Mouse (Mus musculus) leukemia stem cell, adult 10-12 weeks (primary cell): Measurements from ENCODE around the gene Tmem138. TPM values are rescaled to one million over a fixed set of nuclear protein-coding genes. Genes with fewer than 3 reads are reported as not detected.

Source experiments
- polyA plus RNA-seq: library from polyadenylated mRNA; stranded (reverse); fragments of >175 nt; gene quantifications from 2 replicates; pipeline ENCODE4 v1.2.3, GENCODE M21; 2012; ENCODE audit warnings: low replicate concordance

The Tmem138 gene
- polyA plus RNA-seq = 3.3 and 5.8 TPM in 2 replicates

DNA sequence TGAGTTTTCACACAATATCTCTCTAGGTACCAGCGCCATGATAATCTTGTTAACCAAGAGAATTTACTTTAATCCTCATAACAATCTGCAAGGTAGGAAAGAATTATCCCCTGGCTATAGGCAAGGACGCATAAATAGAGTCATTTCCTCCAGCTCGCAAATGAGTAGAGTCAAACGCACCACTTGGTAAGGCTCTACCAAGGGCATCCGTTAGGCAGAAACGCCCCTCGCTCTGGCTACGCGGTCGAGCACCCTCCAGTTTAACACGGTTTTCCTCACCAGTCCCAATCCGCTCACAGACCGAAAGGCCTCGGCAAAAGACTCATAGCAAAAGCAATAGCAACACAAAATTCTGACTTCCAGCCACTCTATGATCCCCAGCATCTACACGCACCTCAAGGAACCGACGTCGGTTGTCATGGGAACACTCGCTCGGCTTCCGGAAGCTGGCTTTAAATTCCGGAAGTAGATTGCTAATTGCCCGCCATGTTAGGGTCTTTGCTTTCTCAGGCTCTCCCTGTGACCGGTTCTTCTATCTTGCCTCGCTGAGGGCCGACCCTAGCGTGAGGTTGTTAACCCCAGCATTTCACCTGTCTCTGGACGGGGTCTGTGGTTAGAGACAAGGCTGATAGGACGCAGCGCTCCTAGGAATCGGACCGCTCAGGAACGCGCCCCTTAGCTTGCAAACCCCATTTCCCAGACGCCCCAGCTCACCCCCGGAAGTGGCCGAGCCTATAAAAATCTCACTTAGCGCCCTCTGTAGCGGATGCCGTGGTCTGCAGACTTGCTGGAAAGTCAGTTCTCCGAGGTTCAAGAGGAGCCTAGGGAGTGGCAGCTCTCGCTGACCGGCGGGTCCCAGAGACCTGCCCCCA, at the start of gene Tmem138, which contains the start of gene Cyb561a3:
TSS of gene Tmem138 (minus strand) at position 673 of the 872 bp plus-strand sequence.
TSS of gene Cyb561a3 (plus strand) at position 483 of the 872 bp plus-strand sequence.

DNA sequence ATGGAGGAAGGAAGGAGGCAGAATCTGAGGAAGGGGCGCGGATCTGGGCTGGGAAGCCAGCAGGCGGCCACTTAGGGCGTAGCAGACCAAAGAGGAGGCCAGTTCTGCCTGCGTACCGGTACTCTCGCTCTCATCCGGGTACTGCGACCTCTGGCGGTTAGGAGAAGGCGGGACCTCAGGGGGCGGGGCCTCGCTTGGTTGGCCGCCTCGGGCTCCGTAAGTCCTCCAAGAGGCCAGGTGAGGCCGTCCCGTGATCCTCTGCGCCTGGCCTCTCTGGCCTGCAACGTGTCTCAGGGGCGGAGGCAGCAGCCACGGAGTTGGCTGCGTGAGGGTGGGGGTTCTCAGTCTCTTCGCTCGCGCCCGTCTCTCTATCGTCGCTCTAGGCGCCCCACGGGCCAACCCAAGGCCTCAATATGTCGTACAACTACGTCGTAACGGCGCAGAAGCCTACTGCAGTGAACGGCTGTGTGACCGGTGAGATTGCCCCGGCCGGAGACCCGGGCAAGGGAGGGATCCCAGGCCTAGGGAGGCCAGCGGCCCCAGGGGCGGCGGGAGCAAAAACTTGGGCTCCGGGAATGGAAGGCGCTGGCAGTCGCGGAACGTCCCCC, 28.2 kb upstream of the Tmem138 start, which contains the start of the genes Ddb1 and Tkfc:
TSS of gene Ddb1 (plus strand) at position 35 of the 608 bp plus-strand sequence.
TSS of gene Tkfc (minus strand) at position 362 of the 608 bp plus-strand sequence.

DNA sequence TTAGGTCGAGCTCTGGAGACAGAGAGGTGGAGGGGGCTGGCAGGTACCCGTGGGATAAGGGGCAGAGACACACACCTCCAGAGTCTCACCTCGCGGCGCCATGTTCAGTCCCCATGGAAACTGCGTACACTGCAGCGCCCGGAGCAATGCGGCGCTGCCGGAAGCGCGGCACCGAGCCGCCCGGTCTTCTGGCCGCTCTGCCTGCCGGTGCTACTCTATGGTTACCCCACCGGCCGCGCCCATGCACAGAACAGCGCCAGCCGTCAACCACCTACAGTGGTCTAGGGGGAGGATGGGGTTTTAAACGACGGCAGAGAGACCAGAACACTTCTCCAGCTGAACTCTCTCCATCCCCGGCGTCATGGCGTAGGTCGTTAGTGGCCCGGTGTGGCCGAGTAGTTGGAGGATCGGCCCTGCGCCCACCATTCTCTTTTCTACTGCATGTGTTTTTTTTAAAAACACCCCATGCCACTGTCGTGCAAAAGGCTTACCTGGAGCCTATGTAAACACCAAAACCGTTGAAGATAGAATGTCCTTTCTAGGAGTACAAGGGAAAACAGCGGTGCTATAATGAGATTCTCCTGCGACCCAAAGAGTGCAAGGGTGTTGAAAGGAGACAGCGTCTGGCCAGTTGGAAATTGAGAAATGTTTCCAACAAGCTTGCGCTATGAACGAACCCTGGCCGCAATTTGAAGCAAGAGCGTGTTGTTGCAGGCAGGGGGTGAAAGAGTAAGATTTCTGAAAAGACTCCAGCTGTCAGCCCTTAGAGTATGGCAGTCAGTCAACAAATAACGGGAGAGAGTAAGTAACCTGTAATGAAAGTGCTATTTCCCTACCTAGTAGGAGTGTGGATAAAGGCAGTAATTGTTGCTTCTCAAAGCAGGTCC, 21.3 kb downstream of the Tmem138 start, which contains the start of gene Tmem216:
TSS of gene Tmem216 (minus strand) at position 615 of the 887 bp plus-strand sequence.

DNA sequence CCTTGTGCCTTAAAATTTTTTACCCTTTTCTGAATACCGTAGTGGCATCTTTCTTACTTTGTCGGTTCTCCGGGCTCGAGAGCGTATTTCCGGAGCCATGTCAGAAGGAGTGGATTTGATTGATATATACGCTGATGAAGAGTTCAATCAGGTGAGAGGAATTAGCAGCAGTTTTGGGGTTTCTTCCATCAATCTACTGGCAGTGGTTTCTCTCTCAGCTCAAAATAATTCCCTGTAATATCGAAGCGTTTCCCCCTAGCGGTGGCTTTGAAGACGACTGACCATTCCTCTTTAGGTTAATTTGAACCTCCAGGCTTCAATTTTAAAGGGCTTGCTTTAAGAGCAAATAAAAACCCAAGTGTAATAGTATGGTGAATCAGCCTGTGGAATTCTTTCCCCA, 51.3 kb downstream of the Tmem138 start, which contains the start of gene Sdhaf2:
TSS of gene Sdhaf2 (minus strand) at position 233 of the 400 bp plus-strand sequence.

DNA sequence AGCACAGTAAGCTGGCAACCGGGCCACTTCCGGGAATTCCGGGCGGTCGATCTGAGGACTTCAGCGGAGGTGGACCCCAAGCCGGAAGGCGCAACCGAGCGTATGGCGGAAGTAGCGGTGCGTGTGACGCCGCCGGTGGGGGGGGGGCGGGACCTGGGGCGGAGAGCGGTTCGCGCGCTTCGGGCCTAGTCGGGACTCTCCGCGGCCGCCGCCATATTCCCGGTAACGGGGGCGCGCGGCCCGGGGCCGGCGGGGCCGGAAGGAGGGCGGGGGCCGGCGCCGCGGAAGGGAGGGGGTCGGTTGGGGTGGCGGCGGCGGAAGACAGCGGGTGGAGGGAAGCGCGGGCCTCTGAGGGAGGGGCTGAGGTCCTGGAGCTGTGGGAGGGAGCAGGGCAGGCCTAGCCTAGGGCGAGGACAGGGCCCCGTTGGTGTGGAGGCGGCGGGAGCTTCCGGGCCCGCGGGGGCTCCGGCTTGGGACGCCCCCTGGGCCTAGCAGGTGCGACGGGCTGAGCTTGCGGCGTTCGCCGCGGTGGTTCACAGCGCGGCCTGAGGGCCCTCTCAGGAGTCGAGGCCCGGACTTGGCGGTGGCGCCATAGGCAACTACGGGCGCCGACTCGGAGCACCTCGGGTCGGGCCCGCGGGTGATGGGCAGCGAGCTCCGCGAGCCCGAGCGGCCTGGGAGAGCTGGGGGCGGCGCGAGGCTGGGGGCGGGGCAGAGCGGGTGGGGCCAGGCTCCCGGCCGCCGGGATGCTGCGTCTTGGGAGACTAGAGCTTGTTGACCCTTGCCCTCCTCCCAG, 51.9 kb downstream of the Tmem138 start, which contains the start of gene Cpsf7:
TSS of gene Cpsf7 (plus strand) at position 161 of the 796 bp plus-strand sequence.

Other genes starting within 250 kb of the Tmem138 start
- gene Syt7, start 188.3 kb downstream of the Tmem138 start, polyA plus RNA-seq = 0.06 and 0.10 TPM in 2 replicates
- not detected in 2 replicates for gene Lrrc10b, start 119.9 kb downstream of the Tmem138 start, polyA plus RNA-seq
- 1.6 and 2.4 TPM in 2 replicates for gene Ppp1r32, start 94.4 kb downstream of the Tmem138 start, polyA plus RNA-seq
- gene Cpsf7, start 52.1 kb downstream of the Tmem138 start, polyA plus RNA-seq = 19.7 and 89.8 TPM in 2 replicates
- gene Sdhaf2, start 51.2 kb downstream of the Tmem138 start, polyA plus RNA-seq = 2.7 and 8.7 TPM in 2 replicates
- gene Tmem216, start 21.1 kb downstream of the Tmem138 start, polyA plus RNA-seq = 1.7 and 3.3 TPM in 2 replicates
- gene Cyb561a3, start 190 bp downstream of the Tmem138 start, polyA plus RNA-seq = 7.5 and 31.2 TPM in 2 replicates
- gene Ddb1, start 28.0 kb upstream of the Tmem138 start, polyA plus RNA-seq = 11.8 and 24.1 TPM in 2 replicates
- 1.1 and 2.8 TPM in 2 replicates for gene Tkfc, start 28.3 kb upstream of the Tmem138 start, polyA plus RNA-seq
- 2.5 and 4.1 TPM in 2 replicates for gene Vwce, start 56.9 kb upstream of the Tmem138 start, polyA plus RNA-seq
- gene Pga5, start 100.7 kb upstream of the Tmem138 start, polyA plus RNA-seq = not detected in 2 replicates
- gene Vps37c, start 111.4 kb upstream of the Tmem138 start, polyA plus RNA-seq = 48.0 and 70.3 TPM in 2 replicates
- gene Cd5, start 161.6 kb upstream of the Tmem138 start, polyA plus RNA-seq = 10.7 and 14.3 TPM in 2 replicates